Mouse (Mus musculus) activated CD4-positive, CD25-positive, alpha-beta regulatory T cell, adult 4 months (primary cell): ENCODE results near the gene Pitpnc1. TPM values are rescaled to one million over a fixed set of nuclear protein-coding genes. Genes with fewer than 3 reads are reported as not detected.

Source experiments
- ATAC-seq: one replicate; pipeline ENCODE4 v1.8.0; 2017
- polyA plus RNA-seq, 2 experiments: library from polyadenylated mRNA; unstranded; fragments of 100-300 nt; shearing (Covaris generic); gene quantifications; one replicate each; pipeline ENCODE4 v1.2.1; 2017

Gene Pitpnc1
- polyA plus RNA-seq, 2 experiments from 2014 or later: 101 to 116 TPM

DNA sequence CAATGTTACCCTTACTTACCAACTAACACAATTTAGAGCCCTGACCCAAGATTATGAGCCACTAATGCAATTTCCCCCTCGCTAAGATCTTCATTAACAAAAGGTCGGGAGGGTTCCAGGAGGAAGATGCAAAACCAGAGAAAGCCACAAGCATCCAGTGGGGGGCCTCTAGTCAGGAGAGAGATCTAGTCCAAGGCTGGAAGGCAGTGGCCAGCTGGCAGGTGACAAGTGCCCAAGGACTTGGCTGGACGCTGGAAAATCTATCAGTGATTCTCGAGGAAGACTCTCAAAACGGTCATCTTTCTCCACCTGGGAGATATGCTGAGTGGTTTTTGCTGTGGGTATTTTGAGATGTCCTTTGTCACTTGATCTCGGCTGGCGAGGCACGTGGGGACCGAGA lies 196.3 kb downstream of the Pitpnc1 start:
- ATAC-seq: no peak

DNA sequence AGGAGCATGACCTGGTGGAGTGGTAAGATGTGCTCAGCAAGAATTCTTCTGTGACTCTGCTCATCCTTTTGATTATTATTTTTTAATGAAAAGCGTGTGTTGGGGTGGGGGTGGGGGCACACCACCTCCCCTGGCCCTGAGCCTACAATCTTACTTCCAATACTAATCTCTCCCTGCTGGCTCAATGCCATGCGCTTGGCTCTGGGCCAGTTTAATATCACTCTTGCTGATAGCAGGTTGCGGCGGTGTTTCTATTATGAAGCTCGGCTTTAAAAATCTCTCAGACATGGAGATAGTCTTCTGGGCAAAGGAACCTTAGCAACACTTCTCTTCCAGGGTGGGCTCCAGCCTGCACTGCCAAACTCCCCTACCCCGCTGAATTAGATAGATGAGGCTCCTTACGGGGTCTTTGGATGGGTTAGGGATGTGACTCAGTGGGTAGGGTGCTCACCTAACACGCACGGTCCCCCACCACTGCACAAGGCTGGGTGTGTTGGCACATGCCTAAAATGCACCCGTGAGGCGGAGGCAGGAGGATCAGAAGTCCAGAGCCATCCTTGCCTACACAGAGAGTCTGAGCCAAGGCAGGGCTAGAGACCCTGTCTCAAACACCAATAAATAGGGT lies 198.0 kb downstream of the Pitpnc1 start:
- no peak for ATAC-seq

DNA sequence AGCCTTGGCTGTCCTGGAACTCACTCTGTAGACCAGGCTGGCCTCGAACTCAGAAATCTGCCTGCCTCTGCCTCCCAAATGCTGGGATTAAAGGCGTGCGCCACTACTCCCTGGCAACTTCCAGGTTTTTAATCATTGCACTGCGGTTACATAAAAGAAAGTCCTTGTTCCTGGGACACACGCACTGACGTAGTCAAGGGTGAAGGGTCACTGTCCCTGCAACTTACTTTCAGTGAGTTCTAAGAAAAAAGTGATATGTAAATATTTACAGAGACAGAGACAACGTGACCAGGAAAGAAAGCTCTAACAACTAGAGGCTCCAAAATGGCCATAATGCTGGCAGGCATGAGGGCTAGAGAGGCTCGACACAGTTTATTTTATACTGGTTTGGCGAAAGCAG lies 199.9 kb downstream of the Pitpnc1 start:
- ATAC-seq: no peak

DNA sequence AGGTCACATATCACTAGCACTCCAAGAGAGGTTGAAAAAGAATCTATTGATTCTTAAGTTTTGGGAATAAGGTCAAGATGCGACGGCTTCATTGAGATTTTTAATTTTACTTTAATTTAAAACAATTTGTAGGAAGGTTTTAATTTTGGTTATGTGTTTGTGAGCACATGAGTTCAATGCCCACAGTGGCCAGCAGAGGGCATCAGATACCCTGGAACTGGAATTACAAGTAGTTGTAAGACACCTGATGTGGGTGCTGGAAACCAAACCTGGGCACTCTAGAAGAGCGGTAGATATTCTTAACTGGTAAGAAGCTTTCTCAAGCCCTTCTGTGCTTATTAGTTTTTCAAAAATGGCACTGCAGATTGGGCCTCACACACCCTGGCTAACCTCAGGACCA lies 203.0 kb downstream of the Pitpnc1 start:
- no peak for ATAC-seq

DNA sequence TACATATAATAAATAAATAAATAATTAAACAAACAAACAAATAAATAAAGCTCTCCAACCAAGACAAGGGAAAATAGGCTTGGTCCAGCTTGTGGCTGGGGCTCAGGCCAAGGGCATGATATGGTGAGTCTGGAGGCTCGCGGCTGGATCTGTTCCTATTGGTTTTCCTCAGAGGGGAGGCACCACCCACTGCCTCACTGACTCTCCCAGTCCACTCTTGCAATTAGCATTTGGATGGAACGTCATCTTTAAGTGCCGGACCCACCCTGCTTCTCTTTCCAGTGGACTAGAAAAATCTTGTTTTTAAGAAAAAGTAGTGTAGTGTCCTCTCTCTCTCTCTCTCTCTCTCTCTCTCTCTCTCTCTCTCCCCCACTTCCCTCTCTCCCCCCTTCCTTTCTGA lies 204.6 kb downstream of the Pitpnc1 start:
- ATAC-seq: no peak

DNA sequence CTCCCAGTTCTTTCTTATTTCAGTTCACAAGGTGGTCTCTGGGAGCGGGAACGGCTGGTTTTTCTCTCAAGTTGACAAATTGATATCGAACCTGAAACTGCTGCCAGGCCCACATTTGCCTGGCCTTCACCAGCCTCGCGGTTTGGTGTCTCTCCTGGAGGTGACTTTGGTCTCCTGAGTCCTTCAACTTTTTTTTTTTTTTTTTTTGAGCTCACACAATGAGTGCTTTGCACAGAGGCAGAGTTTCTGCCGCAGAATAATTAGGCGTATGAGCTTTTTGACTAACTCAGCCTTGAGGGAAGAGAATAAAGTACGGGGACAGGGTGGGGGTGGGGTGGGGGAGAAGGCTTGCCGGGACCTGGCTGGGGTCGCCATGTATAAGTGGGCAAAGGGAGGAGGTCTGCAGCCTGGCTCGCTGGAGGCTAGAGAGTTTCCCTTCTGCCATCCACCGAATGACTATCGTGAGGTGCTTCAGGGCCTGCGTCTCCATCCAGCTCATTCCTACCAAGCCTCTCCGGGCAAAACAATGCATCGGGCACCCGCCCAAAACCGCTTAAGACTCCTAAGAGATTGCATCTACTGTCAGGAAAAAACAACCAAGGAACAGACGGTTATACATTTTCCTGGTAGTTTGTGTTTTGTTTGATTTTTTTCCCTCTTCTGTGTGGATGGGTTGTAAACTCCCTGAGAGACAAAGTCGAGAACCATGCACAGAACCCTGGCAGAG lies 205.4 kb downstream of the Pitpnc1 start:
- ATAC-seq: no peak

DNA sequence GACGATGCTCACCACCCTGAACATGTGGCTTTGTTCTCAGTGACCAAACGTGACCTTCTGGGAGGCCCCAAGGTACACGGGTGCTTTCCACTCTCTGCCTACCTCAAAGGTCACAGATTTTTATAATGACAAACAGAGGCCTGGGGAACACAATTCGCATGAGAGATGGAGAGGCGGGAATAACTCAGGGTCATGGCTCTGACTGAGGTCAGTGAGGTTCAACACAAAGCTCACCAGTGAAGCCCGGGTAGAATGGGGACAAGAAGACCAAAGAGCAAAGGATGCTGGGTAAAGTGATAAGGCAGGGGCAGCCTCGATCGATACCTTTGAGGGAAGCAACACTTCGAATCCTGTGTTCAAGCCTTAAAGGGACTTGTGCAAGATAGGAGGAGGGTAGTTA lies 206.7 kb downstream of the Pitpnc1 start:
- ATAC-seq: no peak

DNA sequence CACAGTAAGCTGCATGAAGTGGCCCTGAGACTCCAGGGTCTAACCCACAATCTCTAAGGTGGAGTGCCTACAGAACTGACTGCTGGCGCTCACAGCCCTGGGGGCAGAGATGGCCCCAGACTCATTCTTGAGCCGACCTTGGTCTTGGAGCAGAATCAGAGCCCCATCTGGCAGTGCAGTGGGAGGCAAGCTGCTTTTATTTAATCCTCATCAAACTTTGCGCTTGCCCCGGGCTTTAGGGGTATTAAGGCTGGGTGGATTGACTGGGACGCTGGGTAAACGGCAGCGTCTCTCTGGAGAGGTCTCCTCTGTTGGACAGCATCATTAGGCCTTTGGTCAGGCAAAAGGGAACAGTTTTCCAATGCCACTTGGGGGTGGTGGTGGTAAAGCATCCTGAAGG lies 211.1 kb downstream of the Pitpnc1 start:
- no peak for ATAC-seq

DNA sequence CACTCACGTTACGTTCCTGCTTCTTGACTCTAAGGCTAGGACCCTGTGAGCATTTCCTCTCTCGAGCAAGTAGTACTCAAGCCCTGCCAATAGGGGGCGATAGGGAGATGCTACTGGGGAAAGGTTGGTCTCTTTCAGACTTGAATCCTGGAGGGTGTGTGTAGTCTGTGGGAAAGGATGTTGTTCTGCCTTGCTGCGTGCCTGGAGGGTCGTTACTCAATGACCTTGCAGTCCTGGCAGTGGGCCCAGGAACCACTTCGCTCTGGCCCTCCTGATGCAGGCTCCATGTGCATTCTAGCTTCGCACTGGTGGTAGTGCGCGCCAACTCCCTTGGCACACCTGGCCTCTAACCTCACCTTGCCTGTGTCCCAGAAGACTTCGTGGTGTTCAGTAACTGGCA lies 215.3 kb downstream of the Pitpnc1 start:
- ATAC-seq: no peak

DNA sequence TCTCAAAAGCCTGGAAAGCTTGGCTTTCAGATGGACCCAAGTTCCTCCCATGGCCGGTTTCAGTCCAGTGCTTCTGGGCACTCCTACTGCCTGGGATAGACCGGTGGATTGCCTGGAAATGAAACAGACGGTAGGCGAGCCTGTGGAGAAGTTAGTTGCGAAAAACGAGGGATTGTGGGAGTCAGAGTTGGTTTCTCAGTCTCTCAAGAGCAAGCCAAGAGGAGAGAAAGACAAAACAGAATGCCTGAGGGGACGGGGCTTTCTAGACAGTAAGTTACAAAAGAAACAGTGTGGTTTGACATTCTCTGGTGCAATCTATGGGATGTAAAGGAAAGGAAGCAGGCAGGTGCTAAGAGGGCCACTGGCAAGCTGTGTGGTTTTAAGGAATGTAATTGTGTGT lies 216.3 kb downstream of the Pitpnc1 start:
- ATAC-seq: no peak

DNA sequence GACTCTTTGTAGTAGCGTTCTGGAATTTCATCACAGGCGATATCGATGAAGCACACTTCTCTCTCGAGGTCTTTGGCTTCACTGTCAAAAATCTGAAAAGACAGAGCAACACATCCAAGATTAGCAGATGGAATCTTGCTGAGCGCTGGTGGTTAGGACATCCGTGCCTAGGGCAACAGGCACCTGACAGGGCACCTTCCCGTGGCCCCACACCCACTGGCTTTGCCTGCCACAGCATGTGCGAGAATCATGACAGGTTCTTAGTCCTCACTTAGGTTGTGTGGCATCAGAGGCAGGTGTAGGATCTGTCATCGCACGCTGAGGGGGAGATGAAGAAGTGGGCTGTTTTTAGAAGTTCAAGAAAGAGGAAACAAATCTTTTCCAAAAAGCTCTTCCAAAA lies 218.5 kb downstream of the Pitpnc1 start:
- no peak for ATAC-seq

DNA sequence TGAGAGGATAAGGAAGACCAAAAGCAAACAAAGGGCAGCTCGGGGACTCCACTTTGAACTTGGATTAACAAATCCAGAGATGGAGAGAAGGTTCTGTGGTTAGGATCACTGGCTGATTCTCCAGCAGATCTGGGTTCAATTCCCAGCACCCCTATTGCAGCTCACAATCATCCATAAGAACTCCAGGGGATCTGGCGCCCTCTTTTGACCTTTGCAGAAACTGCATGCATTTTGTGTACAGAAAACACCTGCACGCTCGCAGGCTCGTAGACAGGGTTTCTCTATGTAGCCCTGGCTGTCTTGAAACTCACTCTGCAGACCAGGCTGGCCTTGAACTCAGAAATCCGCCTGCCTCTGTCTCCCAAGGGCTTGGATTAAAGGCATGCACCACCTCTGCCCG lies 219.0 kb downstream of the Pitpnc1 start:
- no peak for ATAC-seq

DNA sequence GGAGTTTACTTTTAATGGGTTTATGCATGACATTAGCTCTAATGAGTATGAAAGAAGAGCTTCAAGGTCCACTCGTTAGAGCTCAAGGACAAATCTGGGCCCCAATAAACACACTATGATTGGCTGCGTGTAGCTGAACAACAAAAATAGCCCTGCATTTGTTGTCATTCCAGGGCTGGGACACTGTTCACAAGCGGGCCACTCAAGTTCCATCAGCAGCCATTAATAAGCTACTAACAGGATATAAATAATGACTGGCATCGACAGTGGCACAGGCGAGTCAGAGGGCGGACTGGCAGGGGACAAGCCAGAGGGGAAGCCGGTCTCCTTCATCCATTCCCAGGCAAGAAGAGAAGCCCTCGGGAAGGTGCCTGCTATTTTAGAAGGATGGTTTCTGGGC lies 219.6 kb downstream of the Pitpnc1 start:
- ATAC-seq: no peak

DNA sequence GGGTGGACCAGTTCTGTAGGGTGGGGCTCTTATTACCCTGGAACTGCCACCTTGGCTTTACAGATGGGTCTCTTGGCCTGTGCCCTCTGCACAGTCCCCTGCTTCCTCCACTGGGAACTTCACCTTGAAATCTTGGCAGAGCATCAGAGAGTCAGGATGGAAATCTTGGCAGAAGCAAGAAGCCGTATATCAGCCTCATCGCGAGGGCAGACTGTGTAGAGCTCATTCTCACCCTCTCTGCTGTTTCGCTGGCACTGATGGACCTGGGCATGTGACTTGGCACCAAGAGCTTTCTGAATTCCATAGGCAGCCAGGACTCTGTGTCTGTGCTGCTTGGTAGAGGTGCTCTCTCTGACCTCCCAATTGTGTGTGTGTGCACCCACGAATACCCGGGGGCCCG lies 221.7 kb downstream of the Pitpnc1 start:
- no peak for ATAC-seq

DNA sequence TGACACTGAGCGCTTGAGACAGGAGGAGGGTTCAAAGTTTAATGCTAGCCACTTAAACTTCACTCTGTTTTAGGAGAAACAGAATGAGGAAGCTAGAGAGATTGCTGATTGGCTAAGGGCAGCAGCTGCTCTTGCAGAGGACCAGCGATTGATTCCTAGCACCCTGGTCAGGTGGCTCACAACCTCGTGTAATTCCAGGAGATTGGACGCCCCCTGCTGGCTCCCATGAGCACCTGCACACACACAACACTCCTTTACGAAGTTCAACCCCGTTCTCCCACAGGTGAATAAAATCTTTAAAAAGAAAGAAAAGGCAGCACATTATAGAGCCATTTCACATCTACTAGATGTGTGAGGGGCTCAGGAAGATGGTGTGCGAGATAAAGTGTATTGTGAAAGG lies 224.8 kb downstream of the Pitpnc1 start:
- no peak for ATAC-seq

DNA sequence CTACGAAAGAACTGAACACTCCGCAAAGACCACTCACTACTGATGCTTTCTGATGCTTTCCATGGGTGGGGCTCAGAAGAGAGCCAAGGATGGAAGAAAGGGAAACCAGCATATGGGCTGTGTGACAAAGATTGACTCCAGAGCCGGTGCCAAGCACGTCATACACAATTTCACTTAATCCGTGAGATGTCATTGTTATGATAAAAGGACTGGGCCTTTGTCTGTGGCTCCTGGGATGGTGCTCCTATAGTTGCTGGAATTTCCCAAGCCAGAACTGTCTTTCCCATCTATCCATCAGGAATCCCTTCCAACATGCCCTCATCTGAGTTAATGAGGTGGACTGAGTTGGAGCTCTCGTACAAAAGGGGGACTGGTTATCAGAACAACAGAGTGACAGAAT lies 227.4 kb downstream of the Pitpnc1 start:
- no peak for ATAC-seq

DNA sequence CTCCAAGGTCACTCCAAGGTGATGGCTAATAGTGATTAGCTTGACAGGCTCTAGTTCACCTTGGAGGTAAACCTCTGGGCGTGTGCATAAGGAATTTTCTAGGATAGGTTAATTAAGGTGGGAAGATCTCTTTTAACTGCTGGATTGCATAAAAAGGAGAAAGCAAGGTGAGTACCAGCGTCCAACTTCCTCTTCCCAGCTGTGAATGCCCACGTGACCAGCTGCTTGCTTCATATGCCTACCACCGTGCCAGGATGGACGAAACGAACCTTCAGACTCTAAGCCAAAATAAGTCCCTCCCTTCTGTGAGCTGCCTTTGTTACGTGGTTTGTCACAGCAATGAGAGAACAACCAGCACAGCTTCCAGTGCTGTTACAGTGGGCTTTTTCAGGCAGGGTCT lies 228.8 kb downstream of the Pitpnc1 start:
- ATAC-seq: no peak

DNA sequence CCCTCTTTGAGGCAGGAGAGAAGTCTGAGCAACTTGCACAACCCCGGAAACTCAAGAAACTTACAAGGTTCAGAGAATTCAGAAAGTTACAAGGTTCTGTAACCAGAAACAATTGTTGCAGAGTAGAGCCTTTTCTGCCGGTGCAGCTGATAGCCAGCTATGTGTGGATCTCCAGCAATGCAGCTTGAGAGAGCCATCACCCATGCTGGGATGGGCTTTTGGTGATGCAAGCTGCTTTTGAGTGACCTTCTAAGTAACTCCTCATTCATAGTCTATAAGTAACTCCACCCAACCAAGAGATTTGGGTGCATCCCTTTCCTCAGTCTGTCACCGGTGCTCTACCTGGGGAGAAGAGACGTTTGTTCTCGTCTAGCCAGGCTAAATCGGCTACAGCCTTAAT lies 232.0 kb downstream of the Pitpnc1 start:
- ATAC-seq: no peak

DNA sequence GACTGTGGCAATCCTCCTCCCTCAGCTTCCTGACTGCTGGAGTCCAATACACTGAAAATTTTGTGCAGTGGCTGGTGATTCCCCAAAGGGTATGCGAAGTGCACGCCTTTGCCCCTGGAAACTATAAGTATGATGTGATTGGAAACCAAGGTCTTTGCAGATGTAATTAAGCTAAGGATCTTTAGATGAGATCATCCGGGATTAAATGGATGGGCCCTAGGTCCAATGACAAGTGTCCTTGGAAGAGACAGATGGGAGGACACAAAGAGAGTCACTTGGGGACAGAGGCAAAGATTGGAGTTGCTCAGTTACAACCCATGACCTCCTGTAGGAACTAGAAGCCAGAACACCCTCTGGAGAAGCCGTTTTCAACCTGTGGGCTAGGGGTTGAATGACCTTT lies 233.0 kb downstream of the Pitpnc1 start:
- no peak for ATAC-seq

DNA sequence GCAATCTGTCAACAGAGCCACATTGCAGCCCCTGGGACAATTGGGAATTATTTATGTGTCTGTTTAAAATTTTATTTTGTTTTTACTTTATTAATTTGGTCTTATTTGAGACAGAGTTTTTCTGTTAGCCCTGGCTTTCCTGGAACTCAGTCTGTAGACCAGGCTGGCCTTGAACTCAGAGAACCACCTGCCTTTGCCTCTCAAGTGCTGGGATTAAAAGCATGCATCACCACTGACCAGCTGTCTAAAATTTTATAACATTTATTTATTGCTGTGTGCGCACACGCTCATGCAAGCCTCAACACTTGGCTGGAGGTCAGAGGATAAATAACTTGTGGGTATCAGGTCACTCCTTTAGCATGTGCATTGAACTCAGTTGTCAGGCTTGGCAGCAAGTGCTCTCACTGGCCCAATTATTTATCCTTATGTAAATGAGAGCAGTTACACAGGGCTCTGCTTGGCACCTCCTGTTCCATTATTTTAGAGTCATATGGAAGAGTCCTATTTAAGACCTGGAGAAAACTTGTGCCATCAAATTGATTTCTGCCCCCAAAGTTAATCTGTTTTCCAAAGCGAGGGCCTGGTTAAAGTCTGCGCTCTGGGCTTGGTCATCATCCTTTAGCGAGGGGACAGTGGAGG lies 237.1 kb downstream of the Pitpnc1 start:
- no peak for ATAC-seq

DNA sequence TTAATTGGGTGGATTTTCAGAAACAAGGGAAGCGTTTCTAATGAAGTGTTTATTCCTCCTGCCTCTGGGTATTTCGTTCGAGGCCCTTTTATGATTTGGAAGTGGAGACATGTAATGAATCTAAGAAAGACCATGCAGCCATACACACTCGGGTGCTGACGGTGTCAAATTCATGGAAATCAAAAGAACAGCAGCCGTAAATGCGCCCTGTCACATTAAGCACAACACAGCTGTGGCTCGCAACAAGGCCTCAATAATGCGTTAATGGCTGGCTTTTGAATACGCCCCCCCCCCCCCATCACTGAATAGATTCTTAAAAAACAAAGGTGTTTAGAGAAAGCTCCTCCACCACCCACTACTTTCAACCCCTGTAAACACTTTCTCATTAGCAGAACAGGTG lies 240.4 kb downstream of the Pitpnc1 start:
- ATAC-seq: no peak

DNA sequence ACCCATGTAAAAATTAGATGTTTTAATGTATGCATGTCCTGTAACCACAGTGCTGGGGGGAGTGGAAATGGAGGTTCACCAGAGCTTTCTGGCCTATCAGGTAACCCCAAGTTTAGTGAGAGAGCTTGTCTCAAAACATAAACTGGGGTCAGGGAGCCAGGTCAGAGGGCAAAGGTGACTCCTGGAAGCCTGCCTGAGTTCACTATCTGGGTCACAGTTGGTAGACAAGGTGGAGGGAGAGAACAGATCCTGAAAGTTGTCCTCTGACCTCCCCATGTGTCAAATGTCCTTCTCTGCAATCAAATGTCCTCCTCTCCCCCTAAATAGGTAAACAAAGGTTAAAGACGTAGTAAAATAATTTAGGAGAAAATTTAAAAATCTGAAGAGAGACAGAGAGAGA lies 244.1 kb downstream of the Pitpnc1 start:
- no peak for ATAC-seq

DNA sequence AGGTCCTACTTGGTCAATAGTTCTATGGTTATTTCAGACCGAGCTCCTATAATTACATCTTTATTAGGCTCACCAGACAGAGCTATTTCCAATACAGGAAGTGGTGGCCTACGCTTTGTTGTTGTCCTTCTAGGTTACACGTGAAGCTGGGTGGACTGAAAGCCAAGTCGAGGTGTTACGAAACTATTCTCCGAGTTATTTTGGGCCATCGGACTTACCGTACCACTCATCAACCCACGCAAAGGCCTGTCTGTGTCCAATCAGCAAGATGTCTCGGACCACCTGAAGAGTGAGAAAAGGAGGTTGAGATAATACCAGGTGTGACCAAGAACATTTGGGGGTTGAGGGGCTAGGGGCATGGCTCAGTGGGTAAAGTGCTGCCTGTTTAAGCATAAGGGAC lies 244.5 kb downstream of the Pitpnc1 start:
- ATAC-seq: no peak

DNA sequence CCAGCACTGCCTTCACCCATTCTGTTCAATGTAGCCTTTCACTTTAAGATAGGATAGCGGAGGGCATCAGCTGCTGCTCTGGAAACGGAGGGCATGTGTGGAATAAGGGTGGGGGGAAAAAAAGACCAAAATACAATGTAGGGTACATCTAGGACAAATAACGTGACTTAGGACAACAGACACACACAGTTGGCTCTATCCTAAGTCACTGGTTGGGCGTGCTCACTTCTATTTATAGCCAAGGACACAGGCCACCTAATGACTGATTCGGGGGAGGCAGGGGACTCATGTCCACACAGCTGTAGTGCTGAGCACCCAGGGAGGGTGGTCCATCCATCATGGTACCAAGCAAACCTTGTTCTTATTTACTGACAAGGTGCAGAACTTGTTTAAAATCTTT lies 245.2 kb downstream of the Pitpnc1 start:
- ATAC-seq: no peak
